Mouse (Mus musculus): ENCODE measurements around the gene Ptpn12. TPM values are rescaled to one million over a fixed set of nuclear protein-coding genes. Genes with fewer than 3 reads are reported as not detected.

Gene Ptpn12
- polyA plus RNA-seq, 1 experiment from 2014 or later: 9.0 TPM

DNA sequence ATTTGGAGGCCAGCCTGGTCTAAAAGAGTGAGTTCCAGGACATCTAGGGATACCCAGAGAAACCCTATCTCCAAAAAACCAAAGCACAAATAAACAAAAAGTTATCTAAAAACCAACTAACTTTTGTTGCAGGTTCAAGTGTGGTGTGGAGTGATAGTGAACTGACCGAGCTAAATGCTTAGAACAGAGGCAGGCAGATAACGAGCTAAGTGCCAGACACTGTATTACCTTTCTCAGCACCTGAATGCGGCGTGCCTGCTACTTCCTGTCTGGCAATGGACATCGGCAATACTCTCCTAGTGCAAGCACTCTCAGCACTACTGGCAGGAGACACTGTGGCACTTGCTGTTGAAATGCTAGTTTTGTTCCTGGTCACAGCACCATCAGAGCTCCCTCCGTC, 58.2 kb downstream of the Ptpn12 start:
- 49% methylated on average over 6 of the region's 6 CpGs for WGBS (ENCODE audit: insufficient replicate concordance)
- no peak overlapping the region for H3K4me2 ChIP-seq (ENCODE audit: low read depth, low read length)
- peaks cover 43% of the 10 kb centered on the region for H3K36me3 ChIP-seq (ENCODE audit: control insufficient read depth, insufficient read depth)
- H3K27me3 ChIP-seq (ENCODE audit: control insufficient read depth, insufficient read depth, low read depth, low read length): no peaks in the 10 kb centered on the region
- H3K27ac ChIP-seq (ENCODE audit: low read length): no peak overlapping the region
- peak; percentile 45 for ATAC-seq (ENCODE audit: low read depth)
- no peak overlapping the region for H3K4me3 ChIP-seq (ENCODE audit: low read depth, low read length)
- H3K9ac ChIP-seq (ENCODE audit: low read depth, low read length): no peak overlapping the region
- 0 out of 2 replicates have a peak, but pooled peaks cover 3% of the 10 kb centered on the region for H3K9me3 ChIP-seq (replicated peaks; ENCODE audit: control insufficient read depth, low read length)
- peaks cover 11% of the 10 kb centered on the region; the same call in 1 of the 2 replicates for H3K4me1 ChIP-seq (ENCODE audit: control insufficient read depth, low read depth, low read length)

GRCm38 (mm10) chr5:20990062-20990809, 65.5 kb downstream of the Ptpn12 start:
- no peak for ATAC-seq (ENCODE audit: low read depth)

DNA sequence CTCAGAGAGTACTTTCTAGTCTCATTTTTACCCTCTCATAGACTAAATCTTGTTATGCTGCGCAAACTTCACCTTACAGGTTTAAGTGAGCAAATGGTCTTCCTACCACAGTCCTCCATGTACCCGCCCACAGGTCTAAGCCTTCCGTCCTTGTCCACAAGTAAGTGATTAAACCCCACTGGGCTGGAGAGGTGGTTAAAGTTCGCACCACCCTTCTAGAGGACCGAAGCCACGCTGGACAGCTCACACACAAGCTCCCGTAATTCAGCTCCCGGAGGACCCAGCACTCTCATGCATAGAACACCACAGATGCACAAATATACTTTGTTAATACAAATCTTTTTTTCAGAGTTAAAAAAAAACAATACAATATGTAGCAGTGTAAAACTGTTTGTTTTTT, 69.4 kb downstream of the Ptpn12 start:
- Histone ChIP-seq H3K36me3 (ENCODE audit: control insufficient read depth, insufficient read depth) (peaks cover 10% of the 10 kb centered on the region), H3K4me1 (ENCODE audit: control insufficient read depth, low read depth, low read length) (no peaks in the 10 kb centered on the region), H3K9ac (ENCODE audit: low read depth, low read length) (no peak overlapping the region), H3K4me3 (ENCODE audit: low read depth, low read length) (no peak overlapping the region), H3K9me3 (replicated peaks; ENCODE audit: control insufficient read depth, low read length) (no peaks in the 10 kb centered on the region), H3K4me2 (ENCODE audit: low read depth, low read length) (no peak overlapping the region), H3K27me3 (ENCODE audit: control insufficient read depth, insufficient read depth, low read depth, low read length) (no peaks in the 10 kb centered on the region), H3K27ac (ENCODE audit: low read length) (no peak overlapping the region)
- 87% methylated on average over 8 of the region's 8 CpGs for WGBS (ENCODE audit: insufficient replicate concordance)
- no peak for ATAC-seq (ENCODE audit: low read depth)

More at GRCm38 (mm10) chr5:20990062-20990809, 65.5 kb downstream of the Ptpn12 start:
- Histone ChIP-seq H3K9ac (ENCODE audit: low read depth, low read length) (no peak overlapping the region), H3K36me3 (ENCODE audit: control insufficient read depth, insufficient read depth) (peaks cover 15% of the 10 kb centered on the region), H3K4me3 (ENCODE audit: low read depth, low read length) (no peak overlapping the region), H3K9me3 (replicated peaks; ENCODE audit: control insufficient read depth, low read length) (no peaks in the 10 kb centered on the region), H3K4me2 (ENCODE audit: low read depth, low read length) (no peak overlapping the region), H3K4me1 (ENCODE audit: control insufficient read depth, low read depth, low read length) (no peaks in the 10 kb centered on the region), H3K27ac (ENCODE audit: low read length) (no peak overlapping the region), H3K27me3 (ENCODE audit: control insufficient read depth, insufficient read depth, low read depth, low read length) (no peaks in the 10 kb centered on the region)
- WGBS (ENCODE audit: insufficient replicate concordance): 84% methylated on average over 8 of the region's 8 CpGs

DNA sequence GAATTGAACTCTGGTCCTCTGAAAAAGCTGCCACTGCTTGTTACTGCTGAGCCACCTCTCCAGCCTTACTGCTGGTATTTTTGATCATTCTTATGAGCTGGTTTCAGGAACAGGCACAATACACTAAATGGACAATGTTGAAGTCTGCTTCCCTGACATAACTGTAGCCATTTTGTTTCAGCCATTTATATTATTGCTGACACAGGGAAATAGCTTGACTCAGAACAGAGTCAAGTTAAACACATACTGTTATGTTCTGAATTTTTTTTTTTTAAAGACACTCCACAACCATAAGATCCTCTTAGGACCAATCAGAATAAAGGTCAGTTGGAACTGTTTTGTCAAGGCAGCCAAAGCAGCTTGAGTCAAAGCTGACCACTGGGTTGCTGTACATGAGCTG, 72.2 kb downstream of the Ptpn12 start:
- Histone ChIP-seq H3K9me3 (replicated peaks; ENCODE audit: control insufficient read depth, low read length) (no peaks in the 10 kb centered on the region), H3K4me3 (ENCODE audit: low read depth, low read length) (no peak overlapping the region), H3K27me3 (ENCODE audit: control insufficient read depth, insufficient read depth, low read depth, low read length) (no peaks in the 10 kb centered on the region), H3K4me1 (ENCODE audit: control insufficient read depth, low read depth, low read length) (no peaks in the 10 kb centered on the region), H3K36me3 (ENCODE audit: control insufficient read depth, insufficient read depth) (peaks cover 6% of the 10 kb centered on the region; the same call in 1 of the 2 replicates), H3K27ac (ENCODE audit: low read length) (no peak overlapping the region), H3K4me2 (ENCODE audit: low read depth, low read length) (no peak overlapping the region), H3K9ac (ENCODE audit: low read depth, low read length) (no peak overlapping the region)
- no peak for ATAC-seq (ENCODE audit: low read depth)

DNA sequence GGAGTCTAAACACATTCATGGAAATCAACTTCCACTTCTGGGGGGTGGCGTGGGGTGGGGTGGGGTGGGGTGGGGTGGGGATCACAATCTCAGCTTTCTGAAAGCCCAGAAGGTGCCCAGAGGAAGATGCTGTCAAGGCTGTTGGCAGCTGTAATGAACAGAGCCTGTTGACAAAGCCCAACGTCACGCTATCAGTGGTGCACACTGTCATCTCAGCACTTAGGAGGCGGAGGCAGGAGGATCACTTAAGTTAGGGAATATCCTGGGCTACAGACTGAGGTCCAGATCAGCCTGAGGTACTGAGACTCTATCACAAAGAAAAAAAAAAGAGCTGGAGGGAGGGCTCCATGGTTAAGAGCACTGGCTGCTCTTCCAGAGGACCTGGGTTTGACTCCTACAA, 81.0 kb downstream of the Ptpn12 start:
- no peaks in the 10 kb centered on the region for H3K4me1 ChIP-seq (ENCODE audit: control insufficient read depth, low read depth, low read length)
- H3K27me3 ChIP-seq (ENCODE audit: control insufficient read depth, insufficient read depth, low read depth, low read length): no peaks in the 10 kb centered on the region
- ATAC-seq (ENCODE audit: low read depth): no peak
- 32% methylated on average over 4 of the region's 4 CpGs for WGBS (ENCODE audit: insufficient replicate concordance)
- H3K4me3 ChIP-seq (ENCODE audit: low read depth, low read length): no peak overlapping the region
- no peak overlapping the region for H3K9ac ChIP-seq (ENCODE audit: low read depth, low read length)
- H3K4me2 ChIP-seq (ENCODE audit: low read depth, low read length): no peak overlapping the region
- no peak overlapping the region for H3K27ac ChIP-seq (ENCODE audit: low read length)
- no peaks in the 10 kb centered on the region for H3K9me3 ChIP-seq (replicated peaks; ENCODE audit: control insufficient read depth, low read length)
- no peaks in the 10 kb centered on the region for H3K36me3 ChIP-seq (ENCODE audit: control insufficient read depth, insufficient read depth)

DNA sequence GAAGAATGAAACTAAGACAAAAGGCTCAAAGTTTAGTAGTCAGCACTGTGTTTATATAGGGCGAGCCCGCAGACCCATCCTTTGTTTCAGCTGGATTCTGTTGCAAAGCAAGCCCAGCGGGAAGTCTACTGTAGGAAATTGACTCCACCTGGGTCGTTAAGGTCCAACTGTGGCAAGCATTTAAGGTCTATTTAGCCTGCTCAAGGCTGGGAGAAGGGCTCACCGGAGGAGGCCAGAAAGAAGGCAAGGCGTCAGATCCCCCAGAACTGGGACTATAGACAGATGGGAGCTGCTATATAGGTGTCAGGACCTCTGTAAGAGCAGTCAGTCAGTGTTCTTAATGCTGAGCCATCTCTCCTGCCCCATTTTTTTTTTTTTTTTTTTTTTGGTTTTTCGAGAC, 81.7 kb downstream of the Ptpn12 start:
- no peaks in the 10 kb centered on the region for H3K4me1 ChIP-seq (ENCODE audit: control insufficient read depth, low read depth, low read length)
- no peak for ATAC-seq (ENCODE audit: low read depth)
- 63% methylated on average over 6 of the region's 7 CpGs for WGBS (ENCODE audit: insufficient replicate concordance)
- H3K4me2 ChIP-seq (ENCODE audit: low read depth, low read length): no peak overlapping the region
- H3K9me3 ChIP-seq (replicated peaks; ENCODE audit: control insufficient read depth, low read length): no peaks in the 10 kb centered on the region
- H3K27ac ChIP-seq (ENCODE audit: low read length): no peak overlapping the region
- no peak overlapping the region for H3K9ac ChIP-seq (ENCODE audit: low read depth, low read length)
- H3K4me3 ChIP-seq (ENCODE audit: low read depth, low read length): no peak overlapping the region
- no peaks in the 10 kb centered on the region for H3K27me3 ChIP-seq (ENCODE audit: control insufficient read depth, insufficient read depth, low read depth, low read length)
- H3K36me3 ChIP-seq (ENCODE audit: control insufficient read depth, insufficient read depth): no peaks in the 10 kb centered on the region

DNA sequence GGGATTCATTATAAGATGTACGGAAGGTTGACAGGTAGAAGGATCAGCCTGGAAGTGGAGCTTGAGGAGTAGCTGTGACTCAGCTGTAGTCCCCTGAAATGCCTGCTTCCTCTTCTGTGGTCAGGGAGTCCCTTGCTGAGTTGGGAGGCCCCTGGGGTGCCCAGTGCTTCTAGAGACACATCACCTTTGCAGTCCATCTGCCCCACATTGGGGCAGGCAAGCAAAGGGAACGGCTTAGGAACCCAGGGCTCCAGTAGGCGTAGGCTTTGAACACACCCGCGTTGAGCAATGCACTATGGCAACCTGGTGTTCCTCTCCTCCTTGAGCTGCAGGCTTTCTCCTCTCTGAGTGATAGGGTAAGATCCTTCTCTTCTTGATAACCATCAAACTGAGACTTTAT, 82.6 kb downstream of the Ptpn12 start:
- peak; percentile 30; the same call in 1 of the 2 replicates for ATAC-seq (ENCODE audit: low read depth)
- WGBS (ENCODE audit: insufficient replicate concordance): 21% methylated on average over 5 of the region's 5 CpGs

GRCm38 (mm10) chr5:20968963-20969362, 86.7 kb downstream of the Ptpn12 start:
- ATAC-seq (ENCODE audit: low read depth): no peak; the same call in 1 of the 2 replicates
- no peak overlapping the region for H3K27ac ChIP-seq (ENCODE audit: low read length)
- WGBS (ENCODE audit: insufficient replicate concordance): 37% methylated on average over 9 of the region's 9 CpGs
- no peak overlapping the region for H3K9ac ChIP-seq (ENCODE audit: low read depth, low read length)
- peaks cover 3% of the 10 kb centered on the region for H3K4me1 ChIP-seq (ENCODE audit: control insufficient read depth, low read depth, low read length)
- no peaks in the 10 kb centered on the region for H3K36me3 ChIP-seq (ENCODE audit: control insufficient read depth, insufficient read depth)
- H3K4me2 ChIP-seq (ENCODE audit: low read depth, low read length): no peak overlapping the region
- H3K9me3 ChIP-seq (replicated peaks; ENCODE audit: control insufficient read depth, low read length): no peaks in the 10 kb centered on the region
- H3K27me3 ChIP-seq (ENCODE audit: control insufficient read depth, insufficient read depth, low read depth, low read length): no peaks in the 10 kb centered on the region
- H3K4me3 ChIP-seq (ENCODE audit: low read depth, low read length): no peak overlapping the region

More for the DNA sequence above, 82.6 kb downstream of the Ptpn12 start:
- no peaks in the 10 kb centered on the region for H3K27me3 ChIP-seq (ENCODE audit: control insufficient read depth, insufficient read depth, low read depth, low read length)
- no peak overlapping the region for H3K27ac ChIP-seq (ENCODE audit: low read length)
- no peak overlapping the region for H3K9ac ChIP-seq (ENCODE audit: low read depth, low read length)
- H3K4me2 ChIP-seq (ENCODE audit: low read depth, low read length): no peak overlapping the region
- no peak overlapping the region for H3K4me3 ChIP-seq (ENCODE audit: low read depth, low read length)
- H3K4me1 ChIP-seq (ENCODE audit: control insufficient read depth, low read depth, low read length): peaks cover under 1% of the 10 kb centered on the region; the same call in 1 of the 2 replicates
- H3K36me3 ChIP-seq (ENCODE audit: control insufficient read depth, insufficient read depth): no peaks in the 10 kb centered on the region
- H3K9me3 ChIP-seq (replicated peaks; ENCODE audit: control insufficient read depth, low read length): no peaks in the 10 kb centered on the region

DNA sequence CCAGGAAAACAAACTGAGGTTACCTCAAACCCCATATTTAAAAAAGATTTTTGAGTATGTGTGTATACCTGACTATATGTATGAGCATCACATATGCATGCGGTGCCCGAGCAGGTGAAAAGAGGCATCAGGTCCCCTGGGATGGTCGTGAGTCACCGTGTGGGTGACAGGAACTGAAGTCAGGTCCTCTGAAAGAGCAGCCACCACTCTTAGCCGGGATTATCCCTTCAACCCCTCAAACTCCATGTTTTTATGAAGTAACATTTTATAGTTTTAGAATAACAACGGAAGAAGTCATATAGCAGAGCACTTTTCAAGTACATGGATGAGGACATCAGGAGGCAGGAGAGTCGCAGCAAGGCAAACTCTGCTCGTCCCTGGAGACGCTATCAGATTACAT, 87.2 kb downstream of the Ptpn12 start:
- Histone ChIP-seq H3K27me3 (ENCODE audit: control insufficient read depth, insufficient read depth, low read depth, low read length) (no peaks in the 10 kb centered on the region), H3K4me2 (ENCODE audit: low read depth, low read length) (no peak overlapping the region), H3K9me3 (replicated peaks; ENCODE audit: control insufficient read depth, low read length) (no peaks in the 10 kb centered on the region), H3K36me3 (ENCODE audit: control insufficient read depth, insufficient read depth) (no peaks in the 10 kb centered on the region), H3K27ac (ENCODE audit: low read length) (no peak overlapping the region), H3K9ac (ENCODE audit: low read depth, low read length) (no peak overlapping the region), H3K4me1 (ENCODE audit: control insufficient read depth, low read depth, low read length) (peaks cover 3% of the 10 kb centered on the region), H3K4me3 (ENCODE audit: low read depth, low read length) (no peak overlapping the region)
- 56% methylated on average over 9 of the region's 9 CpGs for WGBS (ENCODE audit: insufficient replicate concordance)
- no peak for ATAC-seq (ENCODE audit: low read depth)
